Mouse (Mus musculus) intestine, embryonic 15.5 days (tissue): ENCODE results near the gene Capza1. TPM values are rescaled to one million over a fixed set of nuclear protein-coding genes. Genes with fewer than 3 reads are reported as not detected.
"Not testable (repeated sequence)": the region's sequence is repeated elsewhere in the genome, so short reads cannot be mapped to it uniquely, and the experiment has no call there.

Experiments
- ATAC-seq: fragments of 200-750 bp; cut with Nextera tagmentation; 2 replicates; pipeline ENCODE4 v1.8.0; 2017; ENCODE audit warnings: moderate TSS enrichment, moderate library complexity
- H3K27ac ChIP-seq: fragments of 300-500 bp; sonication (generic); 2 replicates; pipeline ENCODE4 v1.5.1; 2015; ENCODE audit warnings: mild to moderate bottlenecking, inconsistent platforms
- H3K27me3 ChIP-seq: fragments of 300-500 bp; sonication (generic); replicated peaks from 2 replicates; pipeline ENCODE4 v1.6.1; 2015; ENCODE audit warnings: inconsistent platforms
- H3K36me3 ChIP-seq: fragments of 300-500 bp; sonication (generic); 2 replicates; pipeline ENCODE4 v1.6.1; 2015; ENCODE audit warnings: inconsistent platforms
- H3K4me1 ChIP-seq: fragments of 300-500 bp; sonication (generic); replicated peaks from 2 replicates; pipeline ENCODE4 v1.6.1; 2015; ENCODE audit warnings: inconsistent platforms
- H3K4me2 ChIP-seq: fragments of 300-500 bp; sonication (generic); replicated peaks from 2 replicates; pipeline ENCODE4 v1.6.1; 2015; ENCODE audit warnings: mild to moderate bottlenecking, inconsistent platforms
- H3K4me3 ChIP-seq: fragments of 300-500 bp; sonication (generic); replicated peaks from 2 replicates; pipeline ENCODE4 v1.5.1; 2015; ENCODE audit warnings: inconsistent platforms
- H3K9ac ChIP-seq: fragments of 300-500 bp; sonication (generic); 2 replicates; pipeline ENCODE4 v1.6.1; 2015; ENCODE audit warnings: inconsistent platforms
- H3K9me3 ChIP-seq: fragments of 300-500 bp; sonication (generic); 2 replicates; pipeline ENCODE4 v1.6.1; 2016; ENCODE audit warnings: inconsistent platforms
- WGBS: fragments of 180-500 bp; shearing (Covaris S2); methylation state at CpG from one replicate; pipeline ENCODE4 v1.1.7; 2015; 5-methylcytosine and 5-hydroxymethylcytosine counted together
- polyA plus RNA-seq: library from polyadenylated mRNA; unstranded; fragments of >200 nt; fragmentation: Nextera tagmentation; extraction: Ambion mirVana; gene quantifications from 2 replicates; pipeline ENCODE4 v1.2.1, GENCODE M21; 2015

The Capza1 gene
- 186 and 196 TPM in 2 replicates for polyA plus RNA-seq

- peak within 1 kb of the TSS; percentile 68 for H3K4me2 ChIP-seq
- H3K4me3 ChIP-seq: peak within 1 kb of the TSS; percentile 79
- no peaks in the 10 kb centered on the region for H3K9me3 ChIP-seq
- peak within 1 kb of the TSS; percentile 97 for H3K27ac ChIP-seq
- peak; percentile 97 for ATAC-seq
- WGBS: under 1% methylated on average over 43 of the region's 43 CpGs
- peak within 1 kb of the TSS; percentile 90 for H3K9ac ChIP-seq
- H3K4me1 ChIP-seq: peaks cover 12% of the 10 kb centered on the region; the same call in 1 of the 2 replicates
- H3K36me3 ChIP-seq: no peaks in the 10 kb centered on the region
- no peaks in the 10 kb centered on the region for H3K27me3 ChIP-seq
Measured at GRCm38 (mm10) chr3:104863786-104864650, at the start of gene Capza1, which contains the start of gene St7l. Gene Capza1, minus strand, starts transcription at chr3:104864505. Gene St7l, plus strand, starts transcription at chr3:104864005.

GRCm38 (mm10) chr3:104909195-104909594, 44.9 kb upstream of the Capza1 start:
- Histone ChIP-seq H3K27ac (no peak overlapping the region), H3K4me2 (no peak overlapping the region), H3K27me3 (no peaks in the 10 kb centered on the region), H3K9me3 (no peaks in the 10 kb centered on the region), H3K4me3 (no peak overlapping the region), H3K9ac (no peak overlapping the region), H3K4me1 (no peaks in the 10 kb centered on the region), H3K36me3 (peaks cover 8% of the 10 kb centered on the region)
- ATAC-seq: no peak
- WGBS: 93% methylated on average over 6 of the region's 6 CpGs

- H3K9me3 ChIP-seq: no peaks in the 10 kb centered on the region
- ATAC-seq: no peak
- peaks cover 8% of the 10 kb centered on the region for H3K36me3 ChIP-seq
- H3K4me2 ChIP-seq: no peak overlapping the region
- H3K27ac ChIP-seq: no peak overlapping the region
- H3K27me3 ChIP-seq: no peaks in the 10 kb centered on the region
- WGBS: 88% methylated on average over 3 of the region's 3 CpGs
- H3K4me3 ChIP-seq: no peak overlapping the region
- H3K4me1 ChIP-seq: no peaks in the 10 kb centered on the region
- H3K9ac ChIP-seq: no peak overlapping the region
Measured at GRCm38 (mm10) chr3:104906007-104906406, 41.7 kb upstream of the Capza1 start.

GRCm38 (mm10) chr3:104905389-104905788, 41.1 kb upstream of the Capza1 start:
- no peak overlapping the region for H3K4me2 ChIP-seq
- H3K4me3 ChIP-seq: no peak overlapping the region
- 88% methylated on average over 4 of the region's 4 CpGs for WGBS
- ATAC-seq: no peak
- no peak overlapping the region for H3K9ac ChIP-seq
- H3K4me1 ChIP-seq: no peaks in the 10 kb centered on the region
- H3K27ac ChIP-seq: no peak overlapping the region
- peaks cover 6% of the 10 kb centered on the region for H3K36me3 ChIP-seq
- H3K9me3 ChIP-seq: no peaks in the 10 kb centered on the region
- no peaks in the 10 kb centered on the region for H3K27me3 ChIP-seq

- no peak overlapping the region for H3K27ac ChIP-seq
- no peaks in the 10 kb centered on the region for H3K4me1 ChIP-seq
- H3K4me3 ChIP-seq: no peak overlapping the region
- peaks cover 4% of the 10 kb centered on the region; the same call in 1 of the 2 replicates for H3K36me3 ChIP-seq
- no peaks in the 10 kb centered on the region for H3K27me3 ChIP-seq
- no peak overlapping the region for H3K4me2 ChIP-seq
- H3K9ac ChIP-seq: no peak overlapping the region
- H3K9me3 ChIP-seq: no peaks in the 10 kb centered on the region
- WGBS: 89% methylated on average over 4 of the region's 4 CpGs
- ATAC-seq: no peak
Measured at GRCm38 (mm10) chr3:104901154-104901553, 36.8 kb upstream of the Capza1 start.

GRCm38 (mm10) chr3:104896141-104896540, 31.8 kb upstream of the Capza1 start:
- Histone ChIP-seq H3K9me3 (no peaks in the 10 kb centered on the region), H3K4me3 (no peak overlapping the region), H3K4me2 (no peak overlapping the region), H3K27ac (no peak overlapping the region), H3K9ac (no peak overlapping the region), H3K27me3 (no peaks in the 10 kb centered on the region), H3K4me1 (no peaks in the 10 kb centered on the region), H3K36me3 (peaks cover 13% of the 10 kb centered on the region; the same call in 1 of the 2 replicates)
- ATAC-seq: no peak
- WGBS: 74% methylated on average over 3 of the region's 3 CpGs

GRCm38 (mm10) chr3:104888585-104888984, 24.3 kb upstream of the Capza1 start:
- H3K4me2 ChIP-seq: no peak overlapping the region
- no peaks in the 10 kb centered on the region for H3K9me3 ChIP-seq
- 82% methylated on average over 3 of the region's 3 CpGs for WGBS
- H3K9ac ChIP-seq: no peak overlapping the region
- no peak overlapping the region for H3K4me3 ChIP-seq
- 0 out of 2 replicates have a peak, but pooled peaks cover 2% of the 10 kb centered on the region for H3K4me1 ChIP-seq
- no peaks in the 10 kb centered on the region for H3K27me3 ChIP-seq
- ATAC-seq: no peak
- H3K36me3 ChIP-seq: peaks cover 9% of the 10 kb centered on the region; the same call in 1 of the 2 replicates
- no peak overlapping the region for H3K27ac ChIP-seq

- Histone ChIP-seq H3K27me3 (no peaks in the 10 kb centered on the region), H3K9ac (no peak overlapping the region), H3K4me3 (no peak overlapping the region), H3K27ac (no peak overlapping the region), H3K9me3 (no peaks in the 10 kb centered on the region), H3K4me1 (peaks cover 7% of the 10 kb centered on the region; the same call in 1 of the 2 replicates), H3K36me3 (peaks cover 19% of the 10 kb centered on the region; the same call in 1 of the 2 replicates), H3K4me2 (no peak overlapping the region)
- ATAC-seq: no peak
Measured at GRCm38 (mm10) chr3:104869611-104870010, 5.3 kb upstream of the Capza1 start.

- not testable (repeated sequence) for H3K27me3 ChIP-seq, H3K36me3 ChIP-seq, H3K4me3 ChIP-seq, ATAC-seq, H3K27ac ChIP-seq, H3K9ac ChIP-seq, H3K9me3 ChIP-seq, H3K4me1 ChIP-seq
- H3K4me2 ChIP-seq: peak overlapping the region; percentile 68
Measured at GRCm38 (mm10) chr3:104866674-104867073, 2.4 kb upstream of the Capza1 start.

GRCm38 (mm10) chr3:104865341-104865788, 1.1 kb upstream of the Capza1 start:
- WGBS: 2% methylated on average over 12 of the region's 12 CpGs
- peak overlapping the region; percentile 79 for H3K4me3 ChIP-seq
- peak overlapping the region; percentile 97 for H3K27ac ChIP-seq
- H3K9me3 ChIP-seq: no peaks in the 10 kb centered on the region
- H3K4me2 ChIP-seq: peak overlapping the region; percentile 68
- peak overlapping the region; percentile 90 for H3K9ac ChIP-seq
- ATAC-seq: peak; percentile 49
- H3K27me3 ChIP-seq: no peaks in the 10 kb centered on the region
- peaks cover 12% of the 10 kb centered on the region; the same call in 1 of the 2 replicates for H3K4me1 ChIP-seq
- no peaks in the 10 kb centered on the region for H3K36me3 ChIP-seq

GRCm38 (mm10) chr3:104864651-104865340, 491 bp upstream of the Capza1 start:
- Histone ChIP-seq H3K27ac (peak overlapping the region; percentile 97), H3K27me3 (no peaks in the 10 kb centered on the region), H3K9me3 (no peaks in the 10 kb centered on the region), H3K4me3 (peak overlapping the region; percentile 79), H3K4me2 (peak overlapping the region; percentile 68), H3K9ac (peak overlapping the region; percentile 90), H3K36me3 (no peaks in the 10 kb centered on the region), H3K4me1 (peaks cover 12% of the 10 kb centered on the region; the same call in 1 of the 2 replicates)
- WGBS: under 1% methylated on average over 48 of the region's 48 CpGs
- peak; percentile 91 for ATAC-seq

GRCm38 (mm10) chr3:104858560-104858959, 5.7 kb downstream of the Capza1 start:
- 88% methylated on average over 1 of the region's 1 CpGs for WGBS
- 0 out of 2 replicates have a peak, but pooled peaks cover 5% of the 10 kb centered on the region for H3K4me1 ChIP-seq
- H3K9ac ChIP-seq: no peak overlapping the region
- peaks cover 4% of the 10 kb centered on the region; the same call in 1 of the 2 replicates for H3K36me3 ChIP-seq
- H3K4me2 ChIP-seq: no peak overlapping the region
- no peaks in the 10 kb centered on the region for H3K9me3 ChIP-seq
- no peak overlapping the region for H3K4me3 ChIP-seq
- H3K27me3 ChIP-seq: no peaks in the 10 kb centered on the region
- H3K27ac ChIP-seq: no peak overlapping the region
- no peak for ATAC-seq
